Mouse (Mus musculus) olfactory bulb, adult 2 months (tissue): ENCODE measurements at regions not wholly inside any gene's neighbourhood (a gene's known extent, or its start where the extent isn't known, plus 50 kb on each side); places are given as distances from the start of the nearest gene placed in this dataset.

Experiments used
- H3K27ac ChIP-seq: fragments of 200-500 bp; 2 replicates; pipeline ENCODE4 v1.5.1; 2012; ENCODE audit warnings: low read depth, low read length; ENCODE audit not compliant: insufficient read depth
- H3K4me1 ChIP-seq: fragments of 200-500 bp; 2 replicates; pipeline ENCODE4 v1.6.1; 2012; ENCODE audit warnings: low read length; ENCODE audit not compliant: control insufficient read depth, insufficient read depth
- H3K4me3 ChIP-seq: fragments of 200-500 bp; 2 replicates; pipeline ENCODE4 v1.5.1; 2012; ENCODE audit warnings: mild to moderate bottlenecking, low read depth, low read length, moderate library complexity; ENCODE audit not compliant: insufficient read depth
- CTCF ChIP-seq: fragments of 200-500 bp; IDR thresholded peaks from 2 replicates; pipeline ENCODE4 v1.5.1; 2012; ENCODE audit warnings: low read depth, mild to moderate bottlenecking, low read length, moderate library complexity; ENCODE audit not compliant: insufficient read depth
- POLR2A ChIP-seq: fragments of 200-500 bp; IDR thresholded peaks from 2 replicates; pipeline ENCODE4 v1.6.1; 2012; ENCODE audit warnings: mild to moderate bottlenecking, low read depth, low read length, moderate library complexity; ENCODE audit not compliant: insufficient read depth
- WGBS: fragments of 180-500 bp; shearing (Covaris S2); methylation state at CpG from one replicate; pipeline ENCODE4 v1.1.7; 2018; 5-methylcytosine and 5-hydroxymethylcytosine counted together

GRCm38 (mm10) chr1:73160199-73160598, 144.5 kb upstream of the Tnp1 start:
- no peaks in the 10 kb centered on the region for H3K4me1 ChIP-seq
- no peak overlapping the region for H3K4me3 ChIP-seq
- WGBS, result 96% methylated on average over 3 of the region's 3 CpGs
- no peak for TF ChIP-seq POLR2A
- H3K27ac ChIP-seq, result no peak overlapping the region

DNA sequence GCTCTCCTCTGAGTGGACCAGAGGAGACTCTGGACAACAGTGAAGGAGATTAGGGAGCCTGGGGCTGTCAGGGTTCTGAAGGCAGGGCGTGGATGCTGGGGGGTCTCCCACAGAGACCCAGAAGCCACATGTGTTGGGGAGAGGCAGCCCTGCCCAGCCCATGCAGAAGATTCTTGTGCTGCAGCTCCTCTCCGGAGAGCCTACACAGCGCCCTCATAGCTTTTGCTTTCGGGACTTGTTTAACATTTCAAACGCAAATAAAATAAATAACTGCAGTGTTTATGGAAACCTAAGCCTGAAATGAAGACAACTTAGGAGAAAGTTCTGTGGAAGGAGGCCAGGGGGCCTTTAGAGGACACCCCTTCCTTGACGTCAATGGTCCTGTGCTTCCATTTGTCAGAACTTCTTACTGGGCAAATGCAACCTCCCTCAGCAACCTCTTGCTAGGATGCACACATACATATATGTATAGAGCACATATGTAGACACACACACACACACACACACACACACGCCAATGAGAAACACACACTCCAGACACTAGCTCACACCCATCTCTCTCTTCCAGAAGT, 143.8 kb upstream of the Tnp1 start:
- 85% methylated on average over 7 of the region's 7 CpGs for WGBS
- Histone ChIP-seq H3K4me3 (no peak overlapping the region), H3K27ac (no peak overlapping the region), H3K4me1 (no peaks in the 10 kb centered on the region)
- TF ChIP-seq POLR2A, result no peak
- TF ChIP-seq CTCF, result no peak

GRCm38 (mm10) chr1:73153438-73154097, 137.9 kb upstream of the Tnp1 start:
- Histone ChIP-seq H3K27ac (no peak overlapping the region), H3K4me1 (no peaks in the 10 kb centered on the region), H3K4me3 (no peak overlapping the region)
- 52% methylated on average over 9 of the region's 9 CpGs for WGBS
- TF ChIP-seq POLR2A (no peak), CTCF (no peak)

GRCm38 (mm10) chr1:73149926-73150325, 134.2 kb upstream of the Tnp1 start:
- TF ChIP-seq POLR2A (no peak), CTCF (no peak)
- H3K4me1 ChIP-seq, result no peaks in the 10 kb centered on the region
- WGBS, result 92% methylated on average over 4 of the region's 4 CpGs

GRCm38 (mm10) chr1:73142845-73143244, 127.1 kb upstream of the Tnp1 start:
- no peak for TF ChIP-seq CTCF
- no peak for TF ChIP-seq POLR2A
- no peak overlapping the region for H3K4me3 ChIP-seq
- WGBS, result 87% methylated on average over 8 of the region's 8 CpGs
- no peaks in the 10 kb centered on the region for H3K4me1 ChIP-seq
- no peak overlapping the region for H3K27ac ChIP-seq

More at GRCm38 (mm10) chr1:73149926-73150325, 134.2 kb upstream of the Tnp1 start:
- H3K4me3 ChIP-seq, result no peak overlapping the region
- H3K27ac ChIP-seq, result no peak overlapping the region

- no peaks in the 10 kb centered on the region for H3K4me1 ChIP-seq
- H3K27ac ChIP-seq, result no peak overlapping the region
- 68% methylated on average over 7 of the region's 7 CpGs for WGBS
- TF ChIP-seq CTCF, result no peak
- H3K4me3 ChIP-seq, result no peak overlapping the region
Measured at GRCm38 (mm10) chr1:73140557-73141345, 125.0 kb upstream of the Tnp1 start.

GRCm38 (mm10) chr1:73130215-73130861, 114.6 kb upstream of the Tnp1 start:
- Histone ChIP-seq H3K4me3 (no peak overlapping the region), H3K4me1 (no peaks in the 10 kb centered on the region), H3K27ac (no peak overlapping the region)
- 95% methylated on average over 4 of the region's 4 CpGs for WGBS
- TF ChIP-seq POLR2A, result no peak
- TF ChIP-seq CTCF, result no peak

GRCm38 (mm10) chr1:73123012-73123411, 107.3 kb upstream of the Tnp1 start:
- Histone ChIP-seq H3K4me1 (no peaks in the 10 kb centered on the region), H3K4me3 (no peak overlapping the region), H3K27ac (no peak overlapping the region)
- TF ChIP-seq POLR2A, result no peak
- no peak for TF ChIP-seq CTCF
- 91% methylated on average over 9 of the region's 9 CpGs for whole genome bisulfite sequencing

DNA sequence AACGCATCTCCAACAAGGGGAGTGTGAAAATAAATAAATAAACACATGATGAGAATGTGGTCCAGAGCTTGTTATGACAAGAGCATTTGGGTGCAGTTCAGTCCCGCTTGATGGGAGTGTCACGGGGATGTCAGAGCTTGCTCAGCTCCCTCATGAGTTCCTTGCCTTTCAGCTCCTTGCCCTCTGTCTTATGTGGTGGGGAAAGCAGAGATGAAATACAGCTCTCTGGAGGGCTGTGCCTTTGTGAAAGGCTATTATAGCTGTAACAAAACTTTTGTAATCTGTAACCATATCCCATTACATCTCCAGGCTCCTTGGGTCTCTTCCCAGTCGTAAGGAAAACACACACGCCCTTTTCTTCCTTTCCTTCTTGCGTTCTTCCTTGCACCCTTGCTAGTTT, 103.0 kb upstream of the Tnp1 start:
- TF ChIP-seq POLR2A, result no peak
- no peak for TF ChIP-seq CTCF
- 82% methylated on average over 6 of the region's 6 CpGs for WGBS
- no peak overlapping the region for H3K4me3 ChIP-seq
- H3K4me1 ChIP-seq, result no peaks in the 10 kb centered on the region
- H3K27ac ChIP-seq, result no peak overlapping the region
